Mouse (Mus musculus) cerebral cortex, adult 2 months (tissue): ENCODE results near the gene Arl14.

Source experiments
- WGBS: fragments of 180-500 bp; shearing (Covaris S2); methylation state at CpG from one replicate; pipeline ENCODE4 v1.1.7; 2018; 5-methylcytosine and 5-hydroxymethylcytosine counted together

Gene Arl14

DNA sequence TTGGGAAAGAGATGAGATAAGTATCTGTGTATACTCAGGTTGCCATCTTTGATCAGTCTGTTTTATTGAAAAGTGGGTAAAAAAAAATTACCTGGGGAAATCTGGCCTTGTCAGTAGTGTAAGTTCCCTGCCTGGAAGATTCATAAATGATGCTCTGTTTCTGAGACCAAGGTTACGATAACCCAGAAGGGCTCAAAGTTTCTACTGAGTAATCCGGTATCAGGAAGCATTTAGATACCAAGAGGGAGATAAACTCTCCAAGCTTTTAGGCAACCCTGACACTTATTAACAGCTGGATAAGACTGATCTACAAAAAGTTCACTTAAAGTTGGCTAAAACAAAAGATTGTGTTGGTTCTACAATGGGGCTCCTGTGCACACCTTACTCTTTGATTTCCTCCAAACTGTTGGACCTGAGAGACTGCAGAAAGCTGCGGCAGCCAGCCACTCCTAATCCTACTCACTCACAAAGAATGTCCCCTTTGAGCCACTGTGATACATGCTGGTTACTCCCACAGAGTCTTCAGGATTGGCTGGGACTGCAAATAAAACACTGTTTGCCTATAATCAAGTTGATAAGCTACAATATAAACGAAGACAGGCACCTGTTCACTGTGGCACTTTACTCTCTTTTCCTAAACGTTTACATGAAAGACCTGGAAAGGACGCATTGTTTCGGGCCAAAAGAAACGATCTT lies at the start of gene Arl14:
Arl14 (plus strand) TSS at position 614 of the 696 bp plus-strand sequence.
- 73% methylated on average over 8 of the region's 8 CpGs for WGBS

DNA sequence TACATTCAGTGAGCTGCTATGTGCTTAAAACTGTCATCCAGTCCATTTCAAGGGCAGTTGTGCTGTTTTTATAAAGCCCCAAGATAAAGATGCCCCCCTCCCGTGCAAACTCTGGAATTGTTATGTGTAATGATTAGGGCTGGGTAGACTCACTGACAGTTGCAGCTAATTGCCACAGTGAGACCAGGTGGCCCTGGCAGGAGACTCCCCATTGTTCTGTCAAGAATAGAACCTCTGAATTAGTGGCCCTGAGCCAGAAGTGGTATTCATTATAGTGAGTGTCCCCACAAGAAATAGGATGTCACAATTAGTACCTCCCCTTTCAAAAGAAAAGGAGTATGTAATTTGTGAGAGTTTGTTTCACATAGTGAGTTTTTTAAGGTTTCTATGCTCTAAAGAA lies 47.0 kb upstream of the Arl14 start:
- 22% methylated on average over 1 of the region's 1 CpGs for WGBS

DNA sequence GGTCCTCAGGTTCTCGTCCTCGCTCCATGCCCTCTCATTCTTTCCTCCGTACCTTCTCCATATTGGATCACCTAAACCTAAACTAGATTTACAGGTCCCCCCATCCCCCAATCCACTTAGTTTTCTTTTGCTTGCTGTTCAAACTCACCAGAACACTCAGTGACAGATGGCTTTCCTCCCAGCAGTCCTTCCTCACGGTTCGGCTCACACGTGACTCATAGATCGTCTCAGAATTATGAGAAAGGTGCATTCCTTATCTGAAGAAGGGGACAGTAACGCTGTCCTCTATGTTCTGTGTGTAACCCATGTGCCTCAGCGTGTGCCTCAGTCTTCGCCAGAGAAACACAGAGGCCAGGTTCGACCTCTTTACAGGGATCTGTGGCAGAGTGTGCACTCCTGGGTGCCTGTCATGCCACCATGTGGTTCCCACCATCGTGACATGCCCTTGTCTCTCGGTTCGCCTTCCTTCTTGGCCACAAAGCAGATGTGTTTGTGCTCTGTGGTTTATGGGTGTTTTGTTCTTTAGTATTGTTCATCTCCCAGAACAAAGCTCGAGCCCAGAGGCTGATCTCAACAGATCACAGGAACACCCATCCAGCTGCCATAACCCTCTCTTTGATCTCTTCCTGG lies 44.9 kb upstream of the Arl14 start:
- WGBS: 80% methylated on average over 15 of the region's 15 CpGs

DNA sequence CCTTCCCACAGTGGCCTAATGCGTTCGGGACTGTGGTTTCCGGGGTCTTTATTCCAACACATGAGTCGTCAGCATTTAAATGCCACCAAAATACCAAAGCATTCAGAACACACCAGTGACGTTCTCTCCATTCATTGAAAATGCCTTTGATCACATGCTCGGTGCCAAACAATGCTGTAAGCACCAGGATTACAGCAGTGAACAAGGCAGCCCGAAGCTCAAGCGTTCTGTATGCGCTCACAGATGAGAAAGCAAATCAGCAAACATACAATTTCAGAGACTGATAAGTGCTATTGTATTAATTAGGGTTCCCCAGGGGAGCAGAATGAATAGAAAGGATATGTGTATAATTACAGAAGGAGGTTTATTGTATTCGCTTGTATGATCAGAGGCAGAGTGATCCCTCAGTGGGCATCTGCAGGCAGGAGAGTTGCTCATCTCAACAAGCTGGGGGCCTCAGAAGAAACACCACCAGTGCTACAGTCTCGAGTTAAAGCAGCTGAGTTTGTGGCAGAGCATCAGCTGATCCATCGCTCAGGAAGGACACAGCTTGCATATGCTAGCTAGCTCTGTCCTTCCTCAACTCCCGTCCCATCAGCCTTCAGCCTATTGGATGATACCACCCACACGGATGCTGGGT lies 43.7 kb upstream of the Arl14 start:
- 58% methylated on average over 14 of the region's 14 CpGs for WGBS

DNA sequence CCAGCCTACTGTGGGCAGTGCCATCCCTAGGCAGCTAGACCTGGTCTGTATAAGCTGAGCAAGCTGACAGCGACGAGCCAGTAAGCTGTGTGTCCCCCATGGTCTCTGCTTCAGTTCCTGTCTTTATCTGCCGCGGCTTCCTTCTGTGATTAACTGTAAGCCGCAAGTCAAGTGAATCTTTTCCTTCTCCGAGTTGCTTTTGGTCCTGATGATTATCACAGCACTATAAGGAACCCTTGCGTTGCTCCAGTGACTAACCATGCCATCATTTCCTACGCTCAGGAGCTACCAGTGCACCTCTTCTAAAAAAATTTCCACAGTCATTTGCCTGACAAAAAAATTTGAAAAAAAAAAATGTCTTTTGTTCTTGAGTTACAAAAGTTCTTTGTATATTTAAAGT lies 40.7 kb upstream of the Arl14 start:
- WGBS: 93% methylated on average over 8 of the region's 8 CpGs

DNA sequence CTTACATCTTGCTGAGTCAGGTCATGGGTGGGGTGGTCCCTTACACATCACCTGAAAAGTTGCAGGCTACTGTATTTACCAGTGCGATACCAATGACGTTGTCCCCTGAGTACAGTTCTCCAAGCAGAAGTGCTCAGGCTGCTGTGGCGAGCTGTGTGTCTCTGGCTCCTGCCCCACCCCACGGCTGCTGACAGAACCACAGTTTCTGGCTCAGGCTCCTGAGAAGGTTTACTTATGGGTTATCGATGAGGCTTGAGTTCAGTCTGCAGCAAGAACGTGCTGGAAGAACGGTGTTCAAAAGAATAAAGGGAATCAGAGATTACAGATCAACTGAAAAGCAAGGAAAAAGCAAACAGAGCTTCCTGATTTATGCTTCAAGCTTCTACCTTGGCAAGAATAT lies 37.0 kb upstream of the Arl14 start:
- 87% methylated on average over 7 of the region's 7 CpGs for WGBS

DNA sequence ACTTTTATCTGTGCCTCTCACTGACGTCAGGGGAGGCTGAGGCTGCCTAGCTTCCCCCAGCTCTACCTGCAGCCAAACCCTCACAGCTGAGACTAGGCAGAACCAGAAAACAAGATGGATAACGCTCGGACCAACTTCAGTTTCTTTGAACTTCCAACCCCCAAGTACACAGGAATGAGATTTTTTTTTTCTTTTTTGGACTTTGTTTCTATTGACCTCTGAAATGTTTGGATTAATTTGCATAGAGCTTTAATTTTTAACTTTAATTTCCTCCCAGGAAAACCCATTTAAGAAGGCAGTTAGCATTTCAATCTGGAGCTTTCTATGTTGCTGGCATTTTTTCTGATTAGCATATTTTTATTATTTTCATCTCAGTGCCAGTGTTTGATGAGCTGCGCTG lies 36.2 kb upstream of the Arl14 start:
- 91% methylated on average over 4 of the region's 4 CpGs for WGBS

DNA sequence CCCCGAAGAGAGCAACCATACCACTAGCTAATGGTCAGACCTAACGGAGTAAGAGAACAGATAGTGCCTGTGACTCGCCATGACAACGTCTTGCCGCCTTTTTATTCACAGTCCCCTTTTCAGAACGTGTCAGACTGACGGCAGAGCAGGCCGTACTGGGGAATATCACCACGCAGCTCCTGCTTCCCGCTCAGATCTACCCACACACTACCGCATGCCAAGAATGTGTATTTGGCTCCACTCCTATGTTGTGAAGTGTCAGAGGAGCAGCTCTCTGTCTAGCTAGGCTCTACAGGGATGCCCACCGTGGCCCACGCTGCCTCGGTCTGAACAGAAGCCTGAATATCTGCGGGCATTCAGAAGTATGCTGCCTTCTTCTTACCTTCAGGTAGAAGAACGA lies 35.6 kb upstream of the Arl14 start:
- 47% methylated on average over 16 of the region's 16 CpGs for WGBS

DNA sequence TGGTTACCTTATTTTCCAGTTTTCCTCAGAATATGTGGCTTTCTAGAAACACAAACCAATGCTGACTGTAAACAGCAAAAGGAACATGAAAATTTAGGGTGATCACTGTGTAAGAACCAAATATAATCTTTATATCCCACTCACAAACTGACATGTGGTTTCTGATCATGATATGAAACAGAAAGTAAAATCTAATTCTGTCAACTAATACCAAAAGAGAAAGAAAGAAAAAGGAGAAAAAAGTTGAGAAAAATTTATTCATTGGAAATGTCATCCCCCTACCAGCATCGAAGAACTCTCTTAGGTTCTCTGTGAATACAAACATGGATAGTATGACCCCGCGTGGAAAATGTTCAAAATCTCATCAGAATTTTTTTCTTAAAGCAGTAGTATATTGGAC lies 29.2 kb upstream of the Arl14 start:
- WGBS: 86% methylated on average over 3 of the region's 3 CpGs

DNA sequence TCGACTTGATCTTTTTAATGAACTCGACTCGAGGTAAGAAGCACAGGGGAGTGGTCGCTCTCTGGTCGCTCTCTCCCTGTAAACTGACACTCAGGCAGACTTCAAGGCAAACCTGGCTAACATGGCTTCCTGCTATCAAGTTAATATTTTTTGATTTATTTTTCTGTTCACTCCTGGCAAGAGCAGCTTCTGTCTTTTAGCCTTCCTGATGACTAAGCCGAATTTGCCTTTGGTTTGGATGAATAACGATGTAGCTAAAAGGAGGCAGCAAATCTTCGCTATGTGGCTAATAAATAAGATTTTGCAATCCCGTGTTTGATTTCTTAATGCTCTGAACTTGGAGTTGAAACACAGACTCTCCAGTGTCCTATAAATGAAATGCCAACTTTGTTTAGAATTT lies 27.7 kb upstream of the Arl14 start:
- WGBS: 65% methylated on average over 9 of the region's 9 CpGs

DNA sequence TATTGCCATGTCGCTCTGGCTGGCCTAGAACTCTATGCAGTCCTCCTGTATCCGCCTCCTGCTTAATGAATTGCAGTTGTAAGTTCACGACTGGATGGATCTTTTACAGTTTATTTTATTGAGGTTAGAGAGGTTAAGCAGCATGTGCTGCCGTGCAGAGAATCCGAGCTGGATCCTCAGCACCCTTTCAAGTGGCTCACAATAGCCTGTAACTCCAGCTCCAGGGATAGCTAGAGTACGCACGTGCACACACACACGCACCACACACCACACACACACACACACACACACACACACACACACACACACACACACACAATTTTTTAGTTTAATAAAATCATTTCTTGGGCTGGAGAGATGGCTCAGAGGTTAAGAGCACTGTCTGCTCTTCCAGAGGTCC lies 27.0 kb upstream of the Arl14 start:
- 81% methylated on average over 8 of the region's 8 CpGs for WGBS

DNA sequence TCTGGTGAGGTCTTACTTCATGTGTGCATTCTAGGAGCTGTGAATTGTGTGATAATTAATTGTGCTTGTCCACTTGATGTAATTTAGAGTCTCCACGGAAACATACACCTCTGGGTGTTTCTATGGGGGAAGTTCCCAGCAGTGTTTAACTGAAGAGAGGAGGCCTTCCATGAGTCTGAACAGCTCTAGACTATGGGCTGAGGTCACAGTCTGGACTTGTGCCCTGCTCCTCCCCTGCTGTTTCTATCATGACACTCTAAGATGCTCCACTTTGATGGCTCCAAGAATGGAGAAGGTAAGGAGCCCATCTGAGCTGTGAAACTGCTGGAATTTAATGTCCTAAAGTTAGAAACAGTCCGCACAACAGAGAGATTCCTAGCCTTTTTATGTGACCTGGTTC lies 24.1 kb upstream of the Arl14 start:
- 57% methylated on average over 2 of the region's 2 CpGs for WGBS

DNA sequence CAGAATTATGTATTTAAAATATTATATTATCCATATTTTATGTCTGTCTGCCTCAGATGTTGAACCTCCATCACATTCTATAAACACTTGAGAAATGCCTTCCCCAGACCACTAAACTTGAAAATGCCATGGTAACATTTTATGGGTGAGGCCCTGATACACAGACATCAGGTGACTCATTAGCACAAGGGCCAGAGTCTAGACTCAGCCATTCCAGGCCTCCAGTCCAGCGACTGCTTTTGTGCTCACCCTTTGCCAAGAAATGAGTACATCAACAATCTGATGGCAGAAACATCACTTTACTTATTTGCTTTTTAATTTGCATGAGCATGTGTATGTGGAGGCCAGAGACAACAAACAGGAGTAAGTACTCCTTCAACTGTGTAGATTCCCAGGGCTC lies 22.0 kb upstream of the Arl14 start:
- WGBS: 82% methylated on average over 1 of the region's 1 CpGs

DNA sequence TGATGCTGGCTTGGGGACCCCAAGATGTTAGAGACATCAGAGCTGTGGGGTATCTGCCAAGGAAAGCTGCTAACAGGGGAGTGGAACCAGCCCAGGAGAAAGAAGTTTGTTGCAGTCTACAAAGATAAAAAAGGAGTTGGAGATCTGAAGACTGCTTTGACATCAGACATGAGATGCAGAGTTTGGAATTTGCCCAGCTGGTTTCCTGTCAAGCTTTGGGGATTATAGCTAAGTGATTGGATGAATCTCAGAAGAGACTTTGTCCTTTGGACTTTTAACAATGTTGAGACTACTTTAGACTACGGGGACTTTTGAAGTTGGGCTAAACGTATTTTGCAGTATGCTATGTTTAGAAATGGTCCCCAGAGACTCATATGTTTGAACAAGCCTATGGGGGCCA lies 21.0 kb upstream of the Arl14 start:
- 51% methylated on average over 2 of the region's 2 CpGs for WGBS

DNA sequence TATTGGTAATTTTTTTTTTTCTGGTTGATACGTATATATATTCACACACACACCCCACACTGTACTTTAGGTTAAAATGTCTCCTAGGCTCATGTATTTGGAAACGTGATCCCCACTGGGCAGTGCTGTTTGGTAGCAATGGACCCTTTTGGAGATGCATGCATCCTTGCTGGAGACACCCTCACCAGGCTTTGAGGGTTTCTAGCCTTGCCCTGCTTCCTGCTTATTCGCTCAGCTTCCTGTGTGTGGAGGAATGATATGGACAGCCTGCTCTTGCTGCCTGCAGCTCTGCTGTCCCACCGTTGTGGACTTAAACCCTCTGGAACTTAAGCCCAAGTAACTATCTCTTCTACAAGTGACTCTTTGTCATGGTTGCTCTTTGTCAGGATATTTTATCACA lies 19.3 kb upstream of the Arl14 start:
- 82% methylated on average over 4 of the region's 4 CpGs for WGBS

DNA sequence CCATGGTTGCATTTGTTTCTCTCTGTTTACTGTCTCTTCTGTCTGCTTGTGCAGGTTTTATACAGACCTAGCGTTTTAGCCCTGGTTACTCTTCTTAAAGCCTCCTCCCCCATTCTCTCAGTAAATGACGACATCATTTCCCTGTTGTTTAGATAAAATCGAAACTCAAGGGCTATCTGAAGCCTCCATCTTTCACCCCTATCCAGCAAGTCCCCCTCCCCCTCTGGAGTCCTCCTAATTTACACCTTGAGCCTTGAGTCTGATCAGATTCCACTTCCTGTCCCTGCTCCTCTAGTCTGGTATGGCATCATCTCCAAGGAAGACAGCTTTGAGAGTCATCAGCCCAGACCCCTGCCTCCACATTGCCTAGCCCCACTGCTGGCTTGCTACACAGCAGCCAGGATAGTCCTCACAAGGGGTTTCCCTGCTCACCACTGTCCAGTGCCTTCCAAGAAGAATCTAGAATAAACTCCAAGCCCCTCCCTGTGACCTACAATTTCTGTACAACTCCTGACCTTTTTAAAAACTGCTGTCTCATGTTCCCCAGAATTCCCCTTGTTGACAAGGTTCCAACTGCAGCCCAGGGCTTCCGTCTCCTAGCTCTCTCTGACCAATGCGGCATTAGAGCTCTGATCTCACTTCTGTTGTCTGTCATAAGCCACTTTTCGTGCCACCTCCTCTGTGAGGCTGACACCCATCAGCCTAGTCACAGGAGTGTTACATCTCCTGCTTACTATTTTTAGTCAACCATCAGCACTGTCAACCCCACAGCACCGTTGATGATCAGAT lies 16.8 kb upstream of the Arl14 start:
- WGBS: 63% methylated on average over 7 of the region's 7 CpGs

DNA sequence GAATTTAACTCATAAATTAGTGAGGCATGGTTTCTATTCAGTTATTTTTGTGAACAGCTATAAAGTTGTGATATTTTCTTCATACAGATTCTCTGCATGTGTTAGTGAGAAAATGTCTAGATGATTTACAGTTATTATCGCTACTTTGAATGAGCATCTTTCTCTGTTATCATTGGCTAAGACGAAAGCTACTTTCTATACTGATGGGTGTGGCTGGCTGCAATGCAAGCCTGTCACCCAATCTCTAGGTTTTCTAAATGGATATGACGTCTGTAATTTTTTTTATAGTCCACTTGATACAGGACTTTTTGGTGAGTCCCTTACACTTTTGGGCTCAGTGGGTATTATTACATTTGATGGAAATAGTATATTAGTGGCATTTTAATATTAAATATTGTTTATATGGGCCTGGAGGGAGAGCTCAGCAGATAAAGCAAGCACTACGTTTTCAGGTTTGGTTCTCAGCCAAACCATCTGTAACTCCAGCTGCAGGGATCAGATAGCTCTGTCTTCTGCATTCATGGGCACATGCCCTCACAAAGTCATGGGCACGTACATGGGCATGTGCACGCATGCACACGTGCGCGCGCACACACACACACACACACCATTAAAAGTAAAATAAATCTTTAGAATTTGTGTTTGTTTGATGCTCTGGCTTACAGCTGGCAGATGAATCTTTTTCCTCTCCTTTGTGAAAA lies 15.9 kb upstream of the Arl14 start:
- WGBS: 87% methylated on average over 10 of the region's 10 CpGs

DNA sequence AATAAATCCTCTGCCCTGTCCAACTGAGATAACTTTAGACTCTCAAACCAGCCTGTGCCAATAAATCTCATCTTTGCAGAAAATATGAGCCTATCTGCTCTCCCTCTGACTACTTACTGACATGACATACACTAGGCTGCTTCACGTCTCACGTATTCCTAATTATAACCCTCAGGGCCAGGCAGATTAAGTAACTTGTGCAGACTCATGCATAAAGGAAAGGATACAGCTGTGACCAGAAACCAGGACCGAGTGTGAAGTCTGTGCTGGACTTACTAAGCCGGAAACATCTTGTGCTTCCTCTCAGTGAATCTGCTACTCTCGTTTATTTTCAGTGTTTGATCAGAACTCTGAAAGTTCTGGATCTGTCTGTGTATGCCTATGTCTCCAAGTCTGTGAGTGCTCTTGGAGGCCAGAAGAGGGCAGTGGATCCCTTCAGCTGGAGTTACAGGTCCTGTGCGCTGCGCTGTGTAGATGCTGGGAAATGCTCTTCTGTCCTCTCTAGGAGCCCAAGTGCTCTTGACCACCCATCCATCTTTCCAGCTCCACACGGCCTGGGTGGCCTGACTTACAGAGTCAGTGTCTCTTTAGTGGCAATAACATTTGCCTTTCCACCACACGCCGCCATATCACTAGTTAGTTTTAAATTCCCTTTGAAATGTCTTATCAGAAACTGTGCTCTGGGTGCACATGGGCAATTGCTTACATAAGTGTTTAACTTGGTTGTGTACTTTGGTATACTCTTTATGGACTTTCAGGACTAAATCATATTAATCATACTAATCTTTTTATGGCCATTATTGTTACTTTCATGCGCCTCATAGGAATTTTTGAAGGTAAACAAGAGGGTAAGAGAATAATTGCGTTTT lies 13.5 kb upstream of the Arl14 start:
- 70% methylated on average over 12 of the region's 12 CpGs for WGBS

DNA sequence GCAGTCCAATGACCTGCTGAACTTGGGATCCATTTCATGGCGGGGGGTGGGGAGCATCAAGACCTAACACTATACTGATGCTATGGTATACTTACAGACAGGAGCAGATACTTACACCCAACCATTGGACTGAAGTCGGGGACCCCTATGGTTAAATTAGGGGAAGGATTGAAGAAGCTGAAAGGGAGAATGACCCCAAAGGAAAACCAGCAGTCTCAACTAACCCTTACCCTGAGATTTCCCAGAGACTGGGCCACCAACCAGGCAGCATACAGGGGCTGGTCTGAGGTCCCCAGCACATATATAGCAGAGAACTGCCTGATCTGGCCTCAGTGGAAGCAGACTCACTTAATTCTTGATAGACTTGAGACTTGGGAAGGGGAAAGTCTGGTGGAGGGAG lies 10.0 kb upstream of the Arl14 start:
- 86% methylated on average over 2 of the region's 2 CpGs for WGBS

DNA sequence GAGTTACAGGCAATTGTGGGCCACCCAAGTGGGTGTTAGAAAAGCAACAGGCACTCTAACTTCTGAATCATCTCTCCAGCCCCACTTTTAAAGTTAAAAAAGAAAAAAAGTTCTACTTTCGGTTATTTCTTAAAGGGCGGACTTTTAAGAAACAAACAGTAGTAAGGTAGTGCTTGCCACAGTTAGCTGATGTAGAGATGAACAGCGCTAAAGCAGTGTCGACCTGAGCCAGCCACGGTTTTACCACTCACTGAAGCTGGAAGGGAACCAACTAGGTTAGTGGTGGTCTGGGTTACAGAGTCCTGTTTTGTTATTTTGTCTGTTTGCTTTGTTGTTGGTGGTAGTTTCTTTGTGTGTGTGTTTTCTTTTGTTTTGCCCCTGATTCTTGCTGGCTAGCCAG lies 8.8 kb upstream of the Arl14 start:
- 81% methylated on average over 5 of the region's 5 CpGs for WGBS

DNA sequence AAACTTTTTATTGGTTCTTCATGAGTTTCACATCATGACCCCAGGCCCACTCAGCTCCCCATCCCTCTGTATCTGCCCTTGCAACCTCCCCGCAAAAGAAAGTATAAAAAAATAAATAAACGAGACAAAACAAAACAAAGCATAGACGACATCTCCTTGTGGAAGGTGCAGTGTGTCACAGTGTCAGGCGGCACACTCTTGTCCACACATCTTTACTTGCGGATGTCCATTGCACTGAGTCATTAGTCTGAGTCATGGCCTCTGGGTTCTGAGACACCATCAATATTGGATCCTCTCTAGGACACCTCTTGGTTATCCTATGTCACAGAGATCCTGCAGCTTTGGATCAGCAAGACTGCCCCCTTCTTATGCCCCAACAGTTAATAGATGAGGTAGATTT lies 7.7 kb upstream of the Arl14 start:
- 86% methylated on average over 5 of the region's 5 CpGs for WGBS
